Mouse (Mus musculus): ENCODE data around the gene AI837181.

The AI837181 gene

GRCm38 (mm10) chr19:5472857-5473256 lies 47.9 kb downstream of the AI837181 start:
- no peak for DNase-seq (ENCODE audit: low spot score)

- DNase-seq (ENCODE audit: low spot score), result no peak
These were observed 48.8 kb downstream of the AI837181 start, which contains the start of gene Efemp2 for GRCm38 (mm10) chr19:5473720-5474119. Gene Efemp2 (plus strand): TSS chr19:5473954.

- DNase-seq (ENCODE audit: low spot score), result no peak
These were observed 49.5 kb downstream of the AI837181 start for GRCm38 (mm10) chr19:5474281-5475068.

GRCm38 (mm10) chr19:5475069-5475714 lies 50.2 kb downstream of the AI837181 start:
- DNase-seq (ENCODE audit: low spot score), result no peak
